Mouse (Mus musculus): ENCODE data around the gene Eif4ebp2.

DNA sequence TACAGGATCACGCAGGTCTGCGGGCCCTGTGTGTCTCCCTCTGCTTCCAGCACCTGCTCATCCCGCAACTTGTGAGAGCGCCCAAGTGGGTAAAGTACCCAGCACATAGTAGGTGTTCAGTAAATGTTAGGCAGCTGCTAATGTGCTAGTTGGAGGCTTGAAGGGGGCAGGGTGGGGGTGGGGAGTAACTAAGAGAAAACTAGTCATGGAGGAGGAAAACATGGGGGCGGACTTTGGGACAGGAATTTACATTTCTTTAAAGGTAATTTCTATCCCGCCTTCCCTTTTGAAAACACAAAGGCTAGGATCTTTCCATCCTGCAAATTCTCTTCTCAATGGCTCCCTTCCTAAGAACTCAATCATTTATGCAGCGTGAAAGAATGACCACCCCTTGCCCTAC is 35.9 kb downstream of the Eif4ebp2 start:
- TF ChIP-seq POLR2A (IDR thresholded peaks at IDR 0.05; ENCODE audit: insufficient read depth, low read depth, low read length), result no peak
- no peak for TF ChIP-seq CTCF (IDR thresholded peaks at IDR 0.05; ENCODE audit: insufficient read depth, low read depth, low read length)
